Mouse (Mus musculus): Measurements from ENCODE around the gene Dlat. TPM values are rescaled to one million over a fixed set of nuclear protein-coding genes. Genes with fewer than 3 reads are reported as not detected.

Gene Dlat
- polyA plus RNA-seq, 1 experiment from 2014 or later = 86.5 TPM

DNA sequence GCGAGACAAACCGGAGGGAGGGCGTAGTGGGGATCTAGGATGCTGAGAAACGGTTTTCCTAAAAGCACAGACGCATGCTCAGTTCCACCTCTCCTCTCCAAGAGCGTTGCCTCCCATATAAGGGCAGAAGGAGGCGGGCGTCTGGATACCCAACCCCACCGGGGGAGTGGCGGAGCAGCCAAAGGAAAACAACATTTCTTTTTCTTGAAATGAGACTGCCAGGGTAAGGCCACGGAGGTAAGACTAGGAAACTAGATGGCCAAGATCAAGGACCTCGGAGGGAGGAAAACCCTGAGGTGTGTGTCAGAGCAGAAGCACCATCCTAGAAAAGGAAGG, 38.1 kb upstream of the Dlat start:
- Histone ChIP-seq H3K9ac (ENCODE audit: low read depth, low read length) (peak overlapping the region; percentile 33; the same call in 1 of the 2 replicates), H3K27ac (no peak overlapping the region), H3K27me3 (ENCODE audit: insufficient read depth, low read length) (0 out of 2 replicates have a peak, but pooled peaks cover 4% of the 10 kb centered on the region), H3K4me1 (replicated peaks; ENCODE audit: insufficient read depth, low read length) (no peaks in the 10 kb centered on the region), H3K4me2 (ENCODE audit: low read length) (peak overlapping the region; percentile 99), H3K9me3 (replicated peaks; ENCODE audit: low read length) (no peaks in the 10 kb centered on the region), H3K36me3 (ENCODE audit: insufficient read depth, low read length) (no peaks in the 10 kb centered on the region), H3K4me3 (replicated peaks; ENCODE audit: low read depth, low read length) (peak overlapping the region; percentile 3; the same call in 1 of the 2 replicates)
- ATAC-seq (replicated peaks; ENCODE audit: low FRiP score, low read depth) (peak; percentile 35; the same call in 1 of the 2 replicates), DNase-seq (ENCODE audit: low spot score) (peak; percentile 95)
- under 1% methylated on average over 12 of the region's 12 CpGs for WGBS
- no peak for TF ChIP-seq CTCF (IDR thresholded peaks at IDR 0.05; ENCODE audit: low read depth)

DNA sequence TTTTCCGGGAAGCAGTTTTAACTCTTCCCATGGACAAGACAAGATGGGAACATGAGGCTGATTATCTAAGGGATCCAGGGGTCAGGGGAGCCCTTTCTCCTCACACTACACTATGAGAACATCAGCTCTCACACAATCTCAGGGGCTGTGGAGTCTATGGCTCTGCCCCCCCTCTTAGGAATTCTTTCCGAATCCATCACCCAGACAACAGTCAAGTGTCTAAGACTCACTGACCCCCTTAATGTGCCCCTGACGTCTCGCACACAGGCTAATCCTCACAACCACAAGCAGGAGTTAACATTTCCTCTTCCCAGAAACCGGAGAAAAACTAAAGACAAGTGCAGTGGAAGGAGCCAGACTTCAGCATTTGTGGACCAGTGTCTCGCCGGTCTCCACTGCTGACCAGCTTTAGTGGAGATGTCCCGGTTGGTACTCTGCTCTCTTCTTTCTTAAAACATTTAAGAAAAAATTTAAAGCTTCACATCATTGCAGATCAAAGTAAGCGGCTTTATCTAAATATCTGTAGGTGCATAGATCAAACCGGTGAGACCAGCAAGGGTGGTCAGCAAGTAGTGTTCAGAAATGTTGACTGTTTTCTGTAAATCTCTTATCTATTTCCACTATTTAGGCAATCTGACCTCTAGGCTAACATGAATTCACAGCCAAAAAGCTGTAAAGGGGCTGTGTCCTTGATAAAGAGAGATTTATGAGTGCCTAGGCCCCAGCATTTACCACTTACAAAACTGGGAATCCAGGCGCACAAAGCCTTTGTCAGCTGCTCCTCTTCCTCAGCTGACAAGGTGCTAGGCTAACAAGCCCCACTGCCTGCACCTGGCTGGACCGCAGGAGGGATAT, 37.5 kb upstream of the Dlat start:
- Histone ChIP-seq H3K36me3 (ENCODE audit: insufficient read depth, low read length) (no peaks in the 10 kb centered on the region), H3K9ac (ENCODE audit: low read depth, low read length) (no peak overlapping the region; the same call in 1 of the 2 replicates), H3K4me1 (replicated peaks; ENCODE audit: insufficient read depth, low read length) (no peaks in the 10 kb centered on the region), H3K9me3 (replicated peaks; ENCODE audit: low read length) (no peaks in the 10 kb centered on the region), H3K4me3 (replicated peaks; ENCODE audit: low read depth, low read length) (peak overlapping the region; percentile 3; the same call in 1 of the 2 replicates), H3K27me3 (ENCODE audit: insufficient read depth, low read length) (0 out of 2 replicates have a peak, but pooled peaks cover 4% of the 10 kb centered on the region), H3K4me2 (ENCODE audit: low read length) (peak overlapping the region; percentile 99), H3K27ac (no peak overlapping the region)
- WGBS = 61% methylated on average over 12 of the region's 12 CpGs
- DNase-seq (ENCODE audit: low spot score) (no peak), ATAC-seq (replicated peaks; ENCODE audit: low FRiP score, low read depth) (no peak)
- no peak for TF ChIP-seq CTCF (IDR thresholded peaks at IDR 0.05; ENCODE audit: low read depth)

DNA sequence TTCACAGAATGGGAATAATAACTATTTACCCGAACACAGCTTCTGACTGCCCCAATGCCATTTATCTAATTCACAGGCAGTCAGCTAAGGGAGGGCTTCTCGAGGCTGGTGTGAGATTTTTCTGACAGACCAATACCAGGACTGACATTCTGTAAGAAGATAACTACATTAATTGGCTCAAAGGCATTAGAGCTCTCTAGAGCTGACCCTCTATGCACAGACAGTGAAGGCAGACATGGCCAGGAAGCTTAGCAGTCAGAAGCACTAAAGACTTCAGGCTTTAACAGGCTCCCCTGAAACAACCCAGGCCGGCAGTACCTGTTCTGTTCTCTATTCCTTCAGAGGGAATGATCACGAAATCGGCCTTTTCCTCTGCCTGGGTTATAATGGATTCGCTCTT, 35.6 kb upstream of the Dlat start:
- no peak for DNase-seq (ENCODE audit: low spot score)
- H3K4me3 ChIP-seq (replicated peaks; ENCODE audit: low read depth, low read length) = no peak overlapping the region
- H3K4me2 ChIP-seq (ENCODE audit: low read length) = no peak overlapping the region
- no peak overlapping the region for H3K27ac ChIP-seq
- H3K9ac ChIP-seq (ENCODE audit: low read depth, low read length) = no peak overlapping the region
- no peaks in the 10 kb centered on the region for H3K9me3 ChIP-seq (replicated peaks; ENCODE audit: low read length)
- WGBS = 90% methylated on average over 6 of the region's 6 CpGs
- H3K4me1 ChIP-seq (replicated peaks; ENCODE audit: insufficient read depth, low read length) = no peaks in the 10 kb centered on the region
- no peak for TF ChIP-seq CTCF (IDR thresholded peaks at IDR 0.05; ENCODE audit: low read depth)
- ATAC-seq (replicated peaks; ENCODE audit: low FRiP score, low read depth) = no peak
- no peaks in the 10 kb centered on the region for H3K36me3 ChIP-seq (ENCODE audit: insufficient read depth, low read length)
- 0 out of 2 replicates have a peak, but pooled peaks cover 4% of the 10 kb centered on the region for H3K27me3 ChIP-seq (ENCODE audit: insufficient read depth, low read length)

DNA sequence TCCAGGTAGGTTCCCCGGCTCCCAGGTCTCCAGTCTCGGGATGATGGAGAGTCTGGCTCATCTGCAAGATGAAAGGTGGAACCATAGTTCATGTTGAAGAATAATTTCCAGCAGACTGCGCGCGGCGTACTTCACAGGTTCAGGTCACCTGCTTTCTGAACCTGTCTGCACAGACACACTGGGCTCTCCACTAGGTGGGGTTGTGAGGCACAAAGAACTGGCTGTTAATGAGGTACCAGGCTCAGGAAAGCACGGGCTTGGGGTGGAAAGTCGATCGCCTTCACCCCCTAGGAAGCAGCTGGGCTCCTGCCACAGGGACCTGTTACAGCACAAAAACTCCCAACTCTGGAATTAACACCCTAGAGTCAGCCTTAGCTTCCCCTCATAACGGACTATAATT, 34.1 kb upstream of the Dlat start:
- Histone ChIP-seq H3K4me3 (replicated peaks; ENCODE audit: low read depth, low read length) (0 out of 2 replicates have a peak overlapping the region, but pooled peaks have one; percentile 6), H3K9ac (ENCODE audit: low read depth, low read length) (no peak overlapping the region), H3K27me3 (ENCODE audit: insufficient read depth, low read length) (no peaks in the 10 kb centered on the region), H3K36me3 (ENCODE audit: insufficient read depth, low read length) (no peaks in the 10 kb centered on the region), H3K4me2 (ENCODE audit: low read length) (peak overlapping the region; percentile 36), H3K27ac (peak overlapping the region; percentile 68), H3K4me1 (replicated peaks; ENCODE audit: insufficient read depth, low read length) (no peaks in the 10 kb centered on the region), H3K9me3 (replicated peaks; ENCODE audit: low read length) (no peaks in the 10 kb centered on the region)
- DNase-seq (ENCODE audit: low spot score) (peak; percentile 73), ATAC-seq (replicated peaks; ENCODE audit: low FRiP score, low read depth) (peak; percentile 80; the same call in 1 of the 2 replicates)
- WGBS = 24% methylated on average over 10 of the region's 10 CpGs
- TF ChIP-seq CTCF (IDR thresholded peaks at IDR 0.05; ENCODE audit: low read depth) = peak; percentile 84

DNA sequence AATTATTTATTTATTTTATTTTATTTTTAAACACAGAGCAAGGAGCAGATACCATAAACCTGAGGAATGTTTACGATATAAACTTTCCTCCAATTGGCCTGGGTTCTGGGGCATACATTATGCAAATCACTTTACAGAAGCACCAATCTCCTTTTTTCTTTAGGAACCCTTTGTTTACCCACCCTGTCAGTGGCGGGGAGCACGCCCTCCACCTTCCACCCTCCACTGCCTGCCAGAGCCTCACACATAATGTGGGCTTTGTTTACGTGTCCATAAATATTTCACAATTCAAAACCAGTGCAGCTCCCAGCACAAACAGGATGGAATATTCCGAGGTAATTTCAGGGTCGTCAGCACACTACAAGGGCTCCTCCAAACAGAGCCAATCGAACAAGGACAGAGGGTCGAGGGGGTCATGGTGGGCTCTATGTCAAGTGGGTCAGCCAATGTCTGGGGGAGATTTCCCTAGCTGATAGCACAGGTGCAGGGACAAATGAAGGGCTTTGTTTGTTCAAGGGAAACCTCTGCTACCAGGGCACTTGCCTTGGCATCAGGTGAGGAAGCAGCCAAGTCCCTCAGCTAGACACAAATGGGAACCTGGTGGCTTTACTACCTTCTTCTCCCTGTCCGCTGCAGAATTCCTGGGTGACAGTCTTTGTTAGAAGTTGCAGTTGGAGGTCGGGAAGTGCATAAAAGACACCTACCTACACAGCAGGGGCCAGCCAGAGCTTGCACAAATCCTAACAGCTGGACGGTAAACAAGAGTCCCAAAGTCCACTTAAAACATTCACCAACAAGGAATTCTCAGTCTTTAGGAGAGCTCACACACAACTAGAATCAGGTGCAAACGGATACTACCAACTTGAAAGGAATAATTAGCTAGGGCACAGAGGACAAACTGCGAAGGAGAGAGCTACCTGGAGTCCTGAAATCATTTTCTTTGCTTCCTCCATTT, 33.3 kb upstream of the Dlat start:
- no peaks in the 10 kb centered on the region for H3K4me1 ChIP-seq (replicated peaks; ENCODE audit: insufficient read depth, low read length)
- 0 out of 2 replicates have a peak, but pooled peaks cover 3% of the 10 kb centered on the region for H3K36me3 ChIP-seq (ENCODE audit: insufficient read depth, low read length)
- peak overlapping the region; percentile 36 for H3K4me2 ChIP-seq (ENCODE audit: low read length)
- H3K9me3 ChIP-seq (replicated peaks; ENCODE audit: low read length) = no peaks in the 10 kb centered on the region
- H3K27ac ChIP-seq = peak overlapping the region; percentile 68
- ATAC-seq (replicated peaks; ENCODE audit: low FRiP score, low read depth) (peak; percentile 49), DNase-seq (ENCODE audit: low spot score) (peak; percentile 22)
- 29% methylated on average over 13 of the region's 13 CpGs for WGBS
- no peaks in the 10 kb centered on the region for H3K27me3 ChIP-seq (ENCODE audit: insufficient read depth, low read length)
- H3K9ac ChIP-seq (ENCODE audit: low read depth, low read length) = peak overlapping the region; percentile 43; the same call in 1 of the 2 replicates
- no peak for TF ChIP-seq CTCF (IDR thresholded peaks at IDR 0.05; ENCODE audit: low read depth)
- peak overlapping the region; percentile 6; the same call in 1 of the 2 replicates for H3K4me3 ChIP-seq (replicated peaks; ENCODE audit: low read depth, low read length)
